Mouse (Mus musculus) thymus, adult 2 months (tissue): ENCODE results near the gene Ptprc. TPM values are rescaled to one million over a fixed set of nuclear protein-coding genes. Genes with fewer than 3 reads are reported as not detected.

Source experiments
- DNase-seq: peaks from one replicate; pipeline ENCODE4 v3.0.0; 2021
- H3K27ac ChIP-seq: fragments of 200-500 bp; 2 replicates; pipeline ENCODE4 v1.5.1; 2012; ENCODE audit warnings: low read length, control low read depth; ENCODE audit not compliant: control insufficient read depth, insufficient read depth
- H3K27me3 ChIP-seq: fragments of 200-500 bp; 2 replicates; pipeline ENCODE4 v1.6.1; 2012; ENCODE audit warnings: mild to moderate bottlenecking, low read length, moderate library complexity, mixed read lengths; ENCODE audit not compliant: control insufficient read depth, insufficient read depth
- H3K36me3 ChIP-seq: fragments of 200-500 bp; 2 replicates; pipeline ENCODE4 v1.6.1; 2012; ENCODE audit warnings: mild to moderate bottlenecking, low read length, moderate library complexity; ENCODE audit not compliant: control insufficient read depth, insufficient read depth
- H3K4me1 ChIP-seq: fragments of 200-500 bp; replicated peaks from 2 replicates; pipeline ENCODE4 v1.6.1; 2012; ENCODE audit warnings: low read length; ENCODE audit not compliant: control insufficient read depth, insufficient read depth
- H3K4me3 ChIP-seq: fragments of 200-500 bp; 2 replicates; pipeline ENCODE4 v1.5.1; 2012; ENCODE audit warnings: mild to moderate bottlenecking, low read length, control low read depth, moderate library complexity; ENCODE audit not compliant: control insufficient read depth, insufficient read depth
- CTCF ChIP-seq: fragments of 200-500 bp; IDR thresholded peaks from 2 replicates; pipeline ENCODE4 v1.5.1; 2012; ENCODE audit warnings: mild to moderate bottlenecking, control low read depth, low read length, moderate library complexity, borderline replicate concordance; ENCODE audit not compliant: control insufficient read depth, poor library complexity, insufficient read depth; ENCODE audit errors: extremely low read depth
- POLR2A ChIP-seq: fragments of 200-500 bp; IDR thresholded peaks from 2 replicates; pipeline ENCODE4 v1.6.1; 2012; ENCODE audit warnings: mild to moderate bottlenecking, low read length, control low read depth, moderate library complexity; ENCODE audit not compliant: control insufficient read depth, poor library complexity, insufficient read depth; ENCODE audit errors: extremely low read depth
- WGBS: fragments of 180-500 bp; shearing (Covaris S2); methylation state at CpG from one replicate; pipeline ENCODE4 v1.1.7; 2018; 5-methylcytosine and 5-hydroxymethylcytosine counted together
- polyA plus RNA-seq: library from polyadenylated mRNA; depleted of rRNA; stranded (reverse); fragments of >200 nt; gene quantifications from 2 replicates; pipeline ENCODE4 v1.2.3, GENCODE M21; 2012

The Ptprc gene
- polyA plus RNA-seq, 1 experiment = 490 TPM

DNA sequence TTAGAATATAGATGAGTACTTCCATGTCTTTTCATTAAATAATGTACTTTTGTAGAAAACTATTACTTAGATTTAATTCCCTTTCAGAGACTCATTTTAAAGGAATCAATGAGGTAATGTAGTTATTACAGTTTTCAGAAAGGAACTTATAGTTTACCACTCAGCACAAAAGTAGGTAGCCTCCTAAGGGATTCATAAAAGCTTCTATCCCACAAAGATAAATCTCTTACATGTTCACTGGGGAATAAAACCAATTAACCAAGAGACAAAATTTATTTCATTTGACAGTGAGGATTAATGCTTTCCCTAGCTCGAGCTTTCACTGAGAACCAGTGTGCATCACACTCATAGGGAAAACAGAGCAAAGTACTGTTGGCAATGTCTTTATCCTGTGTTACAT is 82.3 kb downstream of the Ptprc start:
- no peak for DNase-seq
- H3K27ac ChIP-seq = no peak overlapping the region
- H3K36me3 ChIP-seq = peaks cover 74% of the 10 kb centered on the region
- 91% methylated on average over 1 of the region's 1 CpGs for WGBS
- H3K27me3 ChIP-seq = no peaks in the 10 kb centered on the region
- no peak for TF ChIP-seq POLR2A
- TF ChIP-seq CTCF = no peak
- H3K4me3 ChIP-seq = no peak overlapping the region
- no peaks in the 10 kb centered on the region for H3K4me1 ChIP-seq

DNA sequence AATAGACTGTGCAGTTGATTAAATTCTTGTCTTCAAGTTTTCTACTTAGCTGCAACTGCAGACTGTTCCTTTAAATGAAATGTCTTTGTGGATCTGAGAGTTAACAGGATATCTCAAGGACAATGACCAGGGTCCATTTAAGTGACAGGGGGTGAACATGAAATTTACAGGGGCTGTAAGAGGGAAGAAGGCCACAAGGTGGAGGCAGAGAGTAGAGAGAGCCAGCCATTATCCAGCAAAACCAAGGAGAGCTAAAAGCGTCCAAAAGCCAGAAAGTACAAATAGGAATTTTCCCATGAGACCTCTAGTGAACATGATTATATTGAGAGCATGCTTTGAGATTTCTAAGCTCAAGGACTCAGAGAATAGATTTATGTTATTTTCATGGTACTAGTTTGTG is 89.7 kb downstream of the Ptprc start:
- H3K27me3 ChIP-seq = no peaks in the 10 kb centered on the region
- H3K4me3 ChIP-seq = no peak overlapping the region
- peaks cover 90% of the 10 kb centered on the region for H3K36me3 ChIP-seq
- TF ChIP-seq POLR2A (no peak), CTCF (no peak)
- 79% methylated on average over 1 of the region's 1 CpGs for whole genome bisulfite sequencing
- DNase-seq = peak; percentile 26
- H3K27ac ChIP-seq = no peak overlapping the region
- H3K4me1 ChIP-seq = no peaks in the 10 kb centered on the region

DNA sequence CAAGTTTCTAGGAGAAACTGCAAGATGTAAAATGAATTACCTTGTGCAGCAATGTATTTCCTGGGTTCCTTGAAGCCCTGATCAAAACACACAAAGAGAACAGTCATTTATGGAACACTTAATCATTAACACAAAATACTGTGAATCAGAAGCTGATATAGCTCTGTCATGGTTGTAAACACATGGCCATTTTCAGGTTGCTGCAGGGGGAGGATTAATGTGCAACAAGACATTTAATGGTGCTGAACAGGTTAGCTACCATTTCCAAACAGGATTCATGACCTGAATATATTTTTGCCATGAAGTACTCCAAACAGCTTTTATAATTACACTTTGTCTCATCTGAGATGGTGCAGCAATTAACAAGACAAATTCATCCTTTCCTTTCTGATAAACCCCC is 91.8 kb downstream of the Ptprc start:
- no peak overlapping the region for H3K27ac ChIP-seq
- no peak overlapping the region for H3K4me3 ChIP-seq
- no peak for DNase-seq
- TF ChIP-seq POLR2A (no peak), CTCF (no peak)
- peaks cover 95% of the 10 kb centered on the region for H3K36me3 ChIP-seq
- H3K27me3 ChIP-seq = no peaks in the 10 kb centered on the region
- no peaks in the 10 kb centered on the region for H3K4me1 ChIP-seq

DNA sequence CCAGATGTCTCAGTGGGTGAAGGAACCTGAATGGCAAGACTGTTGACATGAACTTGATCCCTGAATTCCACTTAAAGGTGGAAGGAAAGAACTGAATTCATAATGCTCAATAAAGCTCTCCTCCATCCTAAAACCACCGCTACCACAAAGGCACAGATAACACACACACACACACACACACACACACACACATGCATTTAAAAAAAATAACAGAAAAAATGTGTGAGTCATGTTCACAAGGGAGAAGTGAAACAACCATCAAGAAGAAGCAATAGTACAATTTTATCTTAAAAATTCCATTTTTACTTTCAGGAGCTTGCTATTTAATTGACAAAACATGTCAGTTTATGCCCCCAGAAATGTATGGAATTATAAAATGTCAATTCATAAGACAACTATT is 95.2 kb downstream of the Ptprc start:
- no peak for TF ChIP-seq CTCF
- TF ChIP-seq POLR2A = no peak
- Histone ChIP-seq H3K4me1 (no peaks in the 10 kb centered on the region), H3K4me3 (no peak overlapping the region), H3K36me3 (peaks cover 98% of the 10 kb centered on the region), H3K27ac (no peak overlapping the region), H3K27me3 (no peaks in the 10 kb centered on the region)
- DNase-seq = no peak
- WGBS = 100% methylated on average over 1 of the region's 1 CpGs

DNA sequence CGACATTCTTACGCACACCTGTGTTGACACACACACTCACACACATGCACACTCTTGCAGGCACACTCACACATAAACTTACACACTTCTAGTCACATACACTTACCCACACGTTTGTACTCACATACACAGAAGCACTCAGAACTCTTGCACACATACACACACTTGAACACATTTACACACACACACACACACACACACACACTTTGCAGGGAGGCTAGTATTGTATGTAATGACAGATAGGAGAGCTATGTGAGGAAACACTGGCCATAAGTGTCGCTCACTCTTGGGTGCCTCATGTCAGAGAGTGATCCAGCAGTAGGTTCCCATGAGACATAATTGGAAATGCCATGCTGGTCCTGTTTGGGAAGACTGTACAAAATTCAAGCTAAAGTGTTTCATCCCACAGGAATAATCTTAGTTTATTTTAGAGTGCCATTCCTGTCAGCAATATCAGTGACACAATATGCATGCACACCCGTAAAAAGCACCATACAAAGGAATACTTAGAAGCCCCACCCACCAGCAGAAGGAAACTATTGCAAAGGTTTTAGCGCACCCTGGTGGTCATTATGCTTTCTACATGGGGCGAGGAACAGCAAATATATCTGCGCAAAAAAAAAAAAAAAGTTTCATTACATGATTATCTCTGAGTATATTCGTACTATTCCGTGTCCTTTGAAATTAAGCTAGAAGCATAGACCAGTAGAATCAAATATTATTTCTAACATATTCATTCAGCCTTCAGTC is 131.1 kb downstream of the Ptprc start:
- no peaks in the 10 kb centered on the region for H3K36me3 ChIP-seq
- H3K4me3 ChIP-seq = no peak overlapping the region
- H3K4me1 ChIP-seq = peaks cover 7% of the 10 kb centered on the region
- H3K27ac ChIP-seq = no peak overlapping the region
- peak; percentile 85 for DNase-seq
- TF ChIP-seq POLR2A = no peak
- TF ChIP-seq CTCF = no peak
- H3K27me3 ChIP-seq = no peaks in the 10 kb centered on the region
- WGBS = 38% methylated on average over 10 of the region's 10 CpGs

DNA sequence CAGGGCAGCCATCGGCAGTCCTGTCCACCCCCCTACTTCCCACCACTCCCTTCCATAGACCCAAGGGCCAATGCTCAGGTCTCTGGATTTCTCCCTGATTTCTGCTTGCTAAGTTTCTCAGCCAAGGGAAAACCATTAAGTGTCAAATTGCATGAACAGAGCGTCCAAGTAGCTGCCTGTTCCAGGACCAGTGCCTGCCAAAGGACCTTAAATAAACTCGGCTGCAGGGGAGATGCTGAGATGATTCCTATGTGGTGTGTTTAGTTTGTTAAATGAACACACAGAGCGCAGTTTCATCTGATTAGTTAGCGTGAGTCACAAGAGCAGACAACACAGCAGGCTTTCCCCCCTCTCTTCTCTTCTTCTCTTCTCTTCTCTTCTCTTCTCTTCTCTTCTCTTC is 135.0 kb downstream of the Ptprc start:
- TF ChIP-seq CTCF (no peak), POLR2A (no peak)
- DNase-seq = no peak
- 88% methylated on average over 5 of the region's 5 CpGs for WGBS
- Histone ChIP-seq H3K27ac (no peak overlapping the region), H3K36me3 (no peaks in the 10 kb centered on the region), H3K4me3 (no peak overlapping the region), H3K27me3 (no peaks in the 10 kb centered on the region), H3K4me1 (peaks cover 19% of the 10 kb centered on the region)

DNA sequence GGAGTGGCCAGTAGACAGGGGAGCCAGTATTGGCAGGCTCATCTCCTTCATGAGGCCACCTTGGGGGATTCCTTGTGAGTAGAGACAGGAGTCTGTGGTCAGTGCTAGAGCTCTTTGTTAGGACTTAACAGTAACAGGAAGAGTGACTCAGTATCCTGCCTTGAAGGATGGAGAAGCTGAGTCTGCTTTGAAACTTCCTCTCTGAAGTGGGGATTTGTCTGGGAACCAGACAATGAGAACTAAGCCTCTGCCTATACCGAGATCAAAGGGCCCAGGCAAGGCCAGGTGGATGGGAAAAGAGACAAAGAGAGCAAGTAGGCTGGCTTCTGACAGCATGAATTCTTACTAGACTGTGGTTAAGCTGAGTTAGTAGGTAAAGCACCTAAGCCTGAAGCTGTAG is 136.3 kb downstream of the Ptprc start:
- DNase-seq = peak; percentile 44
- WGBS = 9% methylated on average over 1 of the region's 1 CpGs

More for the DNA sequence above, 136.3 kb downstream of the Ptprc start:
- no peak overlapping the region for H3K4me3 ChIP-seq
- H3K36me3 ChIP-seq = no peaks in the 10 kb centered on the region
- peaks cover 19% of the 10 kb centered on the region for H3K4me1 ChIP-seq
- TF ChIP-seq POLR2A (no peak), CTCF (no peak)
- H3K27ac ChIP-seq = no peak overlapping the region
- no peaks in the 10 kb centered on the region for H3K27me3 ChIP-seq
